ENCODE assay signal across 10 mouse cellular contexts in the genomic region with DNA sequence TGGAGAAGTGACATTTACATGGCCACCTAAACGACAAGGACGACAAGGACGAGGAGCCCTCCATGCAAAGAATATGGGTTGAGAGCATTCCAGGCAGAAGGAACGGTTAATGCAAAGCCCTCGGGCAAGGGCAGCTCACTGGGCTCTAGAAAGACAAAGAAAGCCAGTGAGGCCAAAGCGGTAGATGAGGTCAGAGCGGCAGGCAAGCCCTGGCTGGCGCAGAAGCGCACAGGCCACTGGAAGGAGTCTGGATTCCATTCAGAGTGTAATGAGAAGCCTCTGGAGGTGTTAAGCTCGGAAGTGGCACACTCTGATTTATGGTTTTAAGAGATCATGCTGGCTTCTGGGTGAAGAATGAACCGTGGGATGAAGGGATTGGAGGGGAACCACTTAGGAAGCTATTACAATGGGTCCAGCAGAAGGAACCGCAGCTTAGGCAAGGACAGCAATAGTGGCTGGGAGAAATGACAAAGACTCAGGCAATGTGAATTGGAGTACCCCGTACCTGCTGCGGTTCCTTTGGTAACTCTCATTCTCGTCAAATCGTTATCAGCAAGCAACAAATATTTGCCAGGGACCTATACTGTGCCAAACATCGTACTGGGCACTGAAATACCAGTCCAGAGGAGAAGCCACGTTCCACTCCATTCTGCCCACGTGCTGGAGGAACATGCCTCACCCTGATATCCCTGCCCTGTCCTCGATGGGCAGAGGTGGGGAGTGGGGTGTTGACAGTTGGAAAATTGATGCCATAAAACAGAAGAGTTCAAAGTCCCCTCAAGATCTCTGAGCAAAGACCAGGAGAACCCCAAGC. TPM values are rescaled to one million over a fixed set of nuclear protein-coding genes. Genes with fewer than 3 reads are reported as not detected.
DNase-seq lines count a peak whose midpoint lies in the region; ATAC-seq lines count a peak whose summit lies in the region.
"Had no signal": no experiment of that assay in that cellular context is flagged by ENCODE, and none has a peak within 500 bp of the region (broad histone marks: within the 10 kb centered on the region; RNA-seq: fewer than 3 reads in every experiment).

No protein-coding gene starts in this region.

- H3K27ac ChIP-seq in embryonic facial prominence, embryonic 10.5 days (replicated peaks), result no peak overlapping the region
- peak overlapping the region; percentile 39; the same call in 1 of the 2 replicates for H3K27ac ChIP-seq in intestine, embryonic 14.5 days (ENCODE audit: low read depth)
- H3K27ac ChIP-seq in liver, embryonic 12.5 days, result no peak overlapping the region

- peak overlapping the region; percentile 11 for H3K4me3 ChIP-seq in embryonic facial prominence, embryonic 10.5 days
- H3K4me3 ChIP-seq in intestine, embryonic 14.5 days (ENCODE audit: low read depth, low read length), result no peak overlapping the region
- H3K4me3 ChIP-seq in liver, embryonic 12.5 days, result no peak overlapping the region

- peaks cover 4% of the 10 kb centered on the region; the same call in 1 of the 2 replicates for H3K9me3 ChIP-seq in embryonic facial prominence, embryonic 10.5 days
- no peaks in the 10 kb centered on the region for H3K9me3 ChIP-seq in intestine, embryonic 14.5 days (ENCODE audit: control insufficient read depth, low read length)
- no peaks in the 10 kb centered on the region for H3K9me3 ChIP-seq in liver, embryonic 12.5 days (replicated peaks)

- WGBS in embryonic facial prominence, embryonic 10.5 days, result 32% methylated on average over 20 of the region's 20 CpGs
- 32% methylated on average over 20 of the region's 20 CpGs for WGBS in intestine, embryonic 14.5 days
- 46% methylated on average over 20 of the region's 20 CpGs for WGBS in liver, embryonic 12.5 days (ENCODE audit: insufficient replicate concordance)

- H3K9ac ChIP-seq in intestine, embryonic 14.5 days (ENCODE audit: low read length), result no peak overlapping the region
- no peak overlapping the region for H3K9ac ChIP-seq in liver, embryonic 12.5 days

- intact Hi-C loops in heart, postnatal 36 days (cut with DNase I), result loop anchor here (1.0 to 2.0 kb wide), 2 partner anchors 36 to 106 kb away; no protein-coding TSS in a partner anchor

- H3K36me3 ChIP-seq in embryonic facial prominence, embryonic 10.5 days (replicated peaks), result no peaks in the 10 kb centered on the region
- no peaks in the 10 kb centered on the region for H3K36me3 ChIP-seq in intestine, embryonic 14.5 days (ENCODE audit: control insufficient read depth, insufficient read depth, low read length)
- H3K36me3 ChIP-seq in liver, embryonic 12.5 days, result no peaks in the 10 kb centered on the region

- peaks cover 17% of the 10 kb centered on the region for H3K27me3 ChIP-seq in embryonic facial prominence, embryonic 10.5 days (replicated peaks; ENCODE audit: low read depth, poor library complexity, severe bottlenecking)
- no peaks in the 10 kb centered on the region; the same call in 1 of the 2 replicates for H3K27me3 ChIP-seq in intestine, embryonic 14.5 days (replicated peaks; ENCODE audit: control insufficient read depth, insufficient read depth, low read length)
- H3K27me3 ChIP-seq in liver, embryonic 12.5 days (replicated peaks), result peaks cover 44% of the 10 kb centered on the region

- DNase-seq in heart, adult 11 months, result peak; percentile 90
- DNase-seq in heart, postnatal 36 days, result no peak
- peak; percentile 42 for DNase-seq in embryonic facial prominence, embryonic 10.5 days (ENCODE audit: low spot score)
- DNase-seq in intestine, embryonic 14.5 days (ENCODE audit: low spot score), result peak; percentile 61
- no peak for DNase-seq in T-cell, adult 2 months (ENCODE audit: low spot score)
- no peak for DNase-seq in cerebellum, postnatal 25 days
- no peak for DNase-seq in testis, postnatal 10 days (ENCODE audit: low spot score)

- peak; percentile 80 for ATAC-seq in intestine, embryonic 14.5 days (replicated peaks; ENCODE audit: low FRiP score, low TSS enrichment, low read depth)
- peak; percentile 33; the same call in 1 of the 2 replicates for ATAC-seq in liver, embryonic 12.5 days
- ATAC-seq: CD4-positive, CD25-positive, alpha-beta regulatory T cell, adult 4 months had no signal

- peaks cover 15% of the 10 kb centered on the region for H3K4me1 ChIP-seq in embryonic facial prominence, embryonic 10.5 days
- H3K4me1 ChIP-seq in intestine, embryonic 14.5 days (replicated peaks; ENCODE audit: control insufficient read depth, insufficient read depth, low read length), result no peaks in the 10 kb centered on the region
- H3K4me1 ChIP-seq in liver, embryonic 12.5 days, result peaks cover 6% of the 10 kb centered on the region; the same call in 1 of the 2 replicates

- peak overlapping the region; percentile 20 for H3K4me2 ChIP-seq in intestine, embryonic 14.5 days (ENCODE audit: low read length)
- H3K4me2 ChIP-seq in liver, embryonic 12.5 days, result peak overlapping the region; percentile 49

RNA-seq across cellular contexts. Expression of a gene that starts 6.7 kb away (rescaled TPM):
- total RNA-seq in heart, postnatal 36 days (2021), result 100 to 1,000 TPM; 207 TPM
- polyA plus RNA-seq in embryonic facial prominence, embryonic 10.5 days (2016; fragmentation: Nextera tagmentation; extraction: Ambion mirVana), result 11.6 and 14.0 TPM in 2 replicates
- 19.8 and 21.9 TPM in 2 replicates for polyA plus RNA-seq in intestine, embryonic 14.5 days (2014; fragmentation: Nextera tagmentation; extraction: Ambion mirVana)
- 9.7 and 10.2 TPM in 2 replicates for polyA plus RNA-seq in liver, embryonic 12.5 days (2016; fragmentation: Nextera tagmentation; extraction: Ambion mirVana)

RNA-seq across cellular contexts. Expression of a gene that starts 14.1 kb away (rescaled TPM):
- 1 to 10 TPM; 3.3 to 4.0 TPM for total RNA-seq in heart, postnatal 36 days (2021)
- polyA plus RNA-seq in embryonic facial prominence, embryonic 10.5 days (2016; fragmentation: Nextera tagmentation; extraction: Ambion mirVana), result 32.3 and 37.0 TPM in 2 replicates
- 31.5 and 34.8 TPM in 2 replicates for polyA plus RNA-seq in intestine, embryonic 14.5 days (2014; fragmentation: Nextera tagmentation; extraction: Ambion mirVana)
- 3.8 and 4.9 TPM in 2 replicates for polyA plus RNA-seq in liver, embryonic 12.5 days (2016; fragmentation: Nextera tagmentation; extraction: Ambion mirVana)
- polyA plus RNA-seq: CD4-positive, CD25-positive, alpha-beta regulatory T cell, adult 4 months had no signal

RNA-seq across cellular contexts. Expression of a gene that starts 45.8 kb away (rescaled TPM):
- 1 to 10 TPM; 1.6 TPM for total RNA-seq in heart, postnatal 36 days (2021)
- polyA plus RNA-seq in embryonic facial prominence, embryonic 10.5 days (2016; fragmentation: Nextera tagmentation; extraction: Ambion mirVana), result 0.39 TPM in 1 of 2 replicates, not detected in the other
- 0.35 and 0.59 TPM in 2 replicates for polyA plus RNA-seq in intestine, embryonic 14.5 days (2014; fragmentation: Nextera tagmentation; extraction: Ambion mirVana)
- polyA plus RNA-seq in liver, embryonic 12.5 days (2016; fragmentation: Nextera tagmentation; extraction: Ambion mirVana), result not detected in 2 replicates
- polyA plus RNA-seq: brain, embryonic 14.5 days; CD4-positive, CD25-positive, alpha-beta regulatory T cell, adult 4 months had no signal

RNA-seq across cellular contexts. Expression of a gene that starts 45.8 kb away (rescaled TPM):
- 10 to 100 TPM; 27.6 to 32.1 TPM for total RNA-seq in heart, postnatal 36 days (2021)
- polyA plus RNA-seq in embryonic facial prominence, embryonic 10.5 days (2016; fragmentation: Nextera tagmentation; extraction: Ambion mirVana), result 64.5 and 64.6 TPM in 2 replicates
- 48.7 and 52.6 TPM in 2 replicates for polyA plus RNA-seq in intestine, embryonic 14.5 days (2014; fragmentation: Nextera tagmentation; extraction: Ambion mirVana)
- polyA plus RNA-seq in liver, embryonic 12.5 days (2016; fragmentation: Nextera tagmentation; extraction: Ambion mirVana), result 34.4 and 35.5 TPM in 2 replicates

RNA-seq across cellular contexts. Expression of a gene that starts 46.1 kb away (rescaled TPM):
- 10 to 100 TPM; 51.5 to 65.1 TPM for total RNA-seq in heart, postnatal 36 days (2021)
- 31.2 and 32.1 TPM in 2 replicates for polyA plus RNA-seq in embryonic facial prominence, embryonic 10.5 days (2016; fragmentation: Nextera tagmentation; extraction: Ambion mirVana)
- polyA plus RNA-seq in intestine, embryonic 14.5 days (2014; fragmentation: Nextera tagmentation; extraction: Ambion mirVana), result 27.1 TPM in 2 replicates
- 15.9 and 16.2 TPM in 2 replicates for polyA plus RNA-seq in liver, embryonic 12.5 days (2016; fragmentation: Nextera tagmentation; extraction: Ambion mirVana)

Comparison
In these comparisons a context has a peak if more than half of its experiments do, and no peak if none do; other contexts are left out.
1. DNase-seq: peak in heart, adult 11 months (single experiment), embryonic facial prominence, embryonic 10.5 days (single experiment) and intestine, embryonic 14.5 days (single experiment); none in heart, postnatal 36 days (0 of 2), T-cell, adult 2 months (single experiment), cerebellum, postnatal 25 days (0 of 2) and testis, postnatal 10 days (single experiment).